Mouse (Mus musculus): Measurements from ENCODE around the gene Prkcg. TPM values are rescaled to one million over a fixed set of nuclear protein-coding genes. Genes with fewer than 3 reads are reported as not detected.

The Prkcg gene
- total RNA-seq, 2 experiments from 2014 or later, result 265 to 294 TPM

DNA sequence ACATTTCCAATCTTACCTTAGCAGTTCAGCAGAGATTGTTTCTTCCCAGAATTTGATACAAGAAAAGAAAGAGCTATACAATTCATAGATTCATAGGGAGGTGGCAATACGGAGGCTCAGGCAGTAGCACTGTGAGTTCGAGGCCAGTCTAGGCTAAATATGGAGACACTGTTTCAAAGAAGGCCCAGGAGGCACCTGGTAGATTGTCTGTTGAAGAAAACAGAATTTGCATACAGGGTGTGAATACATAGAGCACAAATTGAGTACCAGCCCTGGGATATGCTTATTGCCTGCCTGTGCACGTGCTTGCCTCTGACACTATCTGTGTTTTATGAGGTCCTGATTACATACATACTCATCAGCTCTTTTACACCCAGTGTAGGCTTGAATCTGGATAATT, 17.4 kb downstream of the Prkcg start:
- intact Hi-C loops (cut with DNase I), result no loop called here
- no peak for DNase-seq (ENCODE audit: low spot score in 2 of 2)

- intact Hi-C loops (cut with DNase I), result no loop called here
Observed at GRCm38 (mm10) chr7:3308646-3309045, 19.7 kb downstream of the Prkcg start.

DNA sequence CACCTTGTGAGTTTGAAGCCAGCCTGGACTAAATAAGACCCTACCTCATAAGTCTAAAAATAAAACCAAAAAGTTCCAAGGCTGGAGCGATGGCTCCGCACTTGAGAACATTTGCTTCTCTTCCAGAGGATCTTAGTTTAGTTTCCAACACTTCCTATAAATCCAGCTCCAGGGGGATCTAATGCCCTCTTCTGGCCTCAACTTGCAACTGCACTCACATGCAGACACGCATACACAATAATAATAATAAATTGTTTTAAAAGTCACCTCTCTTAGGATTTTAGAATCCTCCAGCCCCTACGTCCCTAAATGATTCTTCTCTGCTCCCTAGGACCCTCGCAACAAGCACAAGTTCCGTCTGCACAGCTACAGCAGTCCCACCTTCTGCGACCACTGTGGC, 21.3 kb downstream of the Prkcg start:
- no peak for DNase-seq (ENCODE audit: low spot score in 2 of 2)
- intact Hi-C loops (cut with DNase I), result no loop called here

More at GRCm38 (mm10) chr7:3308646-3309045, 19.7 kb downstream of the Prkcg start:
- DNase-seq (ENCODE audit: low spot score in 2 of 2), result no peak

DNA sequence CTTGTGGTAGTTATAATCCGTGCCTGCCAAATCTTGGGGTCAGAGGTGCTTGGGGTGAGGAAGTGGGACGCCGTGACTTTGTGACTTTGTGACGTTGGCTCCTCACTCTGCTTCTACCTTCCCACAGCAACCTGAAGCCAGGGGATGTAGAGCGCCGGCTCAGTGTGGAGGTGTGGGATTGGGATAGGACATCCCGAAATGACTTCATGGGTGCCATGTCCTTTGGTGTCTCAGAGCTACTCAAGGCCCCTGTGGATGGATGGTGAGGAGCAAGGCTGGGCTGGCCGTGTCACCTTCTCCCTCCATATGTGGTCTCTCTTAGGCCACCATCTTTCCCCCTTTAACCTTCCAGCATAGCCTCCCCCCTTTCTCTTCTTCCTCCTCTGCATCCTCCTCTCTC, 24.6 kb downstream of the Prkcg start:
- DNase-seq (ENCODE audit: low spot score in 2 of 2), result no peak
- intact Hi-C loops (cut with DNase I), result no loop called here

DNA sequence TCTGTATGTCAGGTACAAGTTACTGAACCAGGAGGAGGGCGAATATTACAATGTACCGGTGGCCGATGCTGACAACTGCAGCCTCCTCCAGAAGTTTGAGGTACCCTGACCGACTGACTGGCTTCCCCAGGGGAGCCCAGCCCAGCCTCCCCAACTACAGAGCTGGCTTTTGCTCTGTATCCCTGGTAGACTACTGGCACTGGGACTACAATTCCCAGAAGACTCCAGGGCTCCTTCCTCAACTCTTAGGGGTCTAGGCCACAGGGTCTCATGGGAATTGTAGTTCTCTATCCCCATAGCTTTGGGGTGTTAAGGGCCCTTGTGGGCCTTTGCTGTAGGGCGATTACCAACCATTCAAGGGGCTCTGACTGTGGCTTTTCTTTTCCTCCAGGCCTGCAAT, 25.1 kb downstream of the Prkcg start:
- intact Hi-C loops (cut with DNase I), result no loop called here
- DNase-seq (ENCODE audit: low spot score in 2 of 2), result no peak

DNA sequence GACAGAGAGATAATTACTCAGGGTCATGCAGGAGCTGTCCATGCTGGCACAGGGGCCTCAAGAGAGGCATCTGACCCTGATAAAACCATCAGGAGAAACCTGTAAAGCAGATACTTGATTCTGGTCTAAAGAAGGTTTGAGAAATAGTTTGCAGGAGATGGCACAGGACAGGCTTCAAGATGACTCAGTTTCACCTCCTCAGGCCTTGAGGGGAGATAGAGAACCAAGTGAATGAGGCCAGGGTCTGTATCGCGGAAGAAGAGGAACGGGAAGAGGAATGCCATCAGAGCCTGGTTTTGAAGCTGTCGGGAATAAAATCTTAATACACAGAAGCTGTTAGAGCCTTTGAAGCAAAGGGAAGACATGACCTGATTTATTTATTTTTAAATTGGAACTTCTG, 28.7 kb downstream of the Prkcg start:
- intact Hi-C loops (cut with DNase I), result no loop called here
- no peak for DNase-seq (ENCODE audit: low spot score in 2 of 2)

GRCm38 (mm10) chr7:3320856-3321255, 31.9 kb downstream of the Prkcg start:
- intact Hi-C loops (cut with DNase I), result no loop called here
- DNase-seq (ENCODE audit: low spot score in 2 of 2), result no peak

GRCm38 (mm10) chr7:3323826-3324225, 34.8 kb downstream of the Prkcg start:
- DNase-seq (ENCODE audit: low spot score in 2 of 2), result peak in 1 of 2 experiments; percentile 58
- intact Hi-C loops (cut with DNase I), result loop anchor here (2.0 kb wide), 1 partner anchor 19 kb away; no protein-coding TSS in a partner anchor

DNA sequence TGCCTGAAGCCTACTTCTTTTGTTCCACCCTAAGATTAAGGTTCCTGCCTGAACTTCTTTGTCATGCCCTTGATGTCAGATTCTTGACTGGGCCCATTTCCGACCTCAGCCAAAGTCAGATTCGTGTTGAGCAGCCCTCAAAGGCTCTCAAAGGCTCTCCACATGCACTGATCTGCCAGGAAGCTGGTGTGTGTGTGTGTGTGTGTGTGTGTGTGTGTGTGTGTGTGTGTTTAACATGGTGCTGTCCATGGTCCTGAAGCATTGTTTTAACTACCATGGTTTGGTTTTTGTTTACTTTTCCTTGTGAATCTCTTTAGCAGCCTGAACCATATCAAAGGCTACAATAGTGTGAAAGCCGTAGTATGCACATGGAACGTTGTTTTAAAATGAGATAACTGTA, 39.0 kb downstream of the Prkcg start:
- no peak for DNase-seq (ENCODE audit: low spot score in 2 of 2)
- intact Hi-C loops (cut with DNase I), result no loop called here

- peak; percentile 87 for DNase-seq (ENCODE audit: low spot score in 2 of 2)
- intact Hi-C loops (cut with DNase I), result loop anchor here (2.0 kb wide), 1 partner anchor 119 kb away; no protein-coding TSS in a partner anchor
Observed at GRCm38 (mm10) chr7:3329776-3330546, 41.0 kb downstream of the Prkcg start.

GRCm38 (mm10) chr7:3331171-3331570, 42.2 kb downstream of the Prkcg start:
- intact Hi-C loops (cut with DNase I), result loop anchor here (2.0 kb wide), 1 partner anchor 118 kb away; no protein-coding TSS in a partner anchor
- no peak for DNase-seq (ENCODE audit: low spot score in 2 of 2)

DNA sequence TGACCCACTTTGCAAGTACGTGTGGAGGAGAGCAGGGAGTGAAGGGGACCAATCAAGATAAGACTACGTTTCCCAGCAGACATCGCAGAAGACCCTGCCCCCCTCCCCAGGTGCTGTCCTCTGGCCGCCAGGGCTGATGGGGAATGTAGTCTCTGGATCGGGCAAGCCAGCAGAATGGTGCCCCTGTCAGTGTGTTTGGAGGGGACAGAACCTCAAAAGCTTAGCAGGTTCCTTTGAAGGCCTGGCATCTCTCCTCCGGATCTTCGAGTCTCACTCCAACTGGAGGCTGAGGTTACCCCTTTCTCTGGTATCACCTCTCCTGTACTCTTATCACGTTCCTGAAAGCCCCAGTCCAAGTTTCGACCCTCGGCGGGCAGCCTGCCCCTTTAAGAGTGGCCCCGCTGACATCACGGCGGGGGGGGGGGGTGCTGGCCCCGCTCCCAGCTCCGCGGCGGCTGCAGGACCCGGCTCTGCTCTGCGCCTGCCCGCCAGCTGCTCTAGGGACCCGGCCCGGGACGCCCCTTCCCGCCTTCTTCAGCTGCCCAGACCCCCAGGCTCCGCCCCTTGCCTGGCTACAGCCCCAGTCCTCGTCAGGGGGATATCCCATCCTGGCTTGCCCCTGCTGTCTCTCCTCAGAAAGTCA, 42.7 kb downstream of the Prkcg start:
- intact Hi-C loops (cut with DNase I), result loop anchor here (2.0 kb wide), 2 partner anchors 59 to 117 kb away; partner anchors contain the start of gene Cacng8
- peak; percentile 84 to 95 for DNase-seq (ENCODE audit: low spot score in 2 of 2)

DNA sequence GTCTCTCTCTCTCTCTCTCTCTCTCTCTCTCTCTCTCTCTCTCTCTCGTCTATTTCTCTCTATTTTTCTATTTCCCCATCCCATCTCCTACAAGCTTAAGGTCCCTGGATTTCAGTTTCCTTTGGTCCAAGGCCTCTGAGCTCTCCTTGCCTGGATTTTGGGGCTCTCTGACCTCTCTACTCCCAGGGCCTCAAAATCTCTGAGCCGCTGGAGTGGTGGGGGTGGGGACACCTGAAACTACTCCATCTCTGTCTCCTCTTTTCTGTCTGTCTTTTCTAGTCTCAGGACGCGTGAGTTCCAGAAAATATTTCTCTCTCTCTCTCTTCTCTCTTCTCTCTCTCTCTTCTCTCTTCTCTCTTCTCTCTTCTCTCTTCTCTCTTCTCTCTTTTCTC, 43.2 kb downstream of the Prkcg start:
- intact Hi-C loops (cut with DNase I), result loop anchor here (2.0 kb wide), 1 partner anchor 59 kb away; the partner anchor contains the start of gene Cacng8
- peak in 1 of 2 experiments; percentile 19 for DNase-seq (ENCODE audit: low spot score in 2 of 2)

GRCm38 (mm10) chr7:3332619-3333521, 43.9 kb downstream of the Prkcg start, which contains the start of gene Cacng7:
Cacng7 (plus strand) TSS chr7:3332955.
- intact Hi-C loops (cut with DNase I), result loop anchor here (2.0 kb wide), 1 partner anchor 58 kb away; the partner anchor contains the start of gene Cacng8

GRCm38 (mm10) chr7:3333542-3333941, 44.6 kb downstream of the Prkcg start:
- intact Hi-C loops (cut with DNase I), result loop anchor here (2.0 kb wide), 1 partner anchor 57 kb away; the partner anchor contains the start of gene Cacng8
- no peak for DNase-seq (ENCODE audit: low spot score in 2 of 2)

More at GRCm38 (mm10) chr7:3332619-3333521, 43.9 kb downstream of the Prkcg start, which contains the start of gene Cacng7:
- peak; percentile 65 to 72 for DNase-seq (ENCODE audit: low spot score in 2 of 2)

DNA sequence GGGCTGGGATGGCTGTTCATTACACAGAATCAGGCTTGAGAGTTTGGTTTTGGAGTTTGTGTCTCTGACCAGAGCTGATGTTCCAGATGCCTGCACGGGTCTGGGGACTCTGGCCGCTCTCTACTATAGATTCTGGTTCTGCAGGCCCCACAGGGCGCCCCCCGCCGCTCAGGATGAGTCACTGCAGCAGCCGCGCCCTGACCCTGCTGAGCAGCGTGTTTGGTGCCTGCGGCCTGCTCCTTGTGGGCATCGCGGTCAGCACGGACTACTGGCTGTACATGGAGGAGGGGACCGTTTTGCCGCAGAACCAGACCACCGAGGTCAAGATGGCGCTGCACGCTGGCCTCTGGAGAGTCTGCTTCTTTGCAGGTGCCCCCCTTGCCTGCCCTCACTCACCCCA, 47.4 kb downstream of the Prkcg start:
- intact Hi-C loops (cut with DNase I), result no loop called here
- no peak for DNase-seq (ENCODE audit: low spot score in 2 of 2)

- intact Hi-C loops (cut with DNase I), result no loop called here
- DNase-seq (ENCODE audit: low spot score in 2 of 2), result no peak
Observed at GRCm38 (mm10) chr7:3338286-3338935, 49.4 kb downstream of the Prkcg start.

- intact Hi-C loops (cut with DNase I), result no loop called here
- no peak for DNase-seq (ENCODE audit: low spot score in 2 of 2)
Observed at GRCm38 (mm10) chr7:3339010-3339409, 50.0 kb downstream of the Prkcg start.

DNA sequence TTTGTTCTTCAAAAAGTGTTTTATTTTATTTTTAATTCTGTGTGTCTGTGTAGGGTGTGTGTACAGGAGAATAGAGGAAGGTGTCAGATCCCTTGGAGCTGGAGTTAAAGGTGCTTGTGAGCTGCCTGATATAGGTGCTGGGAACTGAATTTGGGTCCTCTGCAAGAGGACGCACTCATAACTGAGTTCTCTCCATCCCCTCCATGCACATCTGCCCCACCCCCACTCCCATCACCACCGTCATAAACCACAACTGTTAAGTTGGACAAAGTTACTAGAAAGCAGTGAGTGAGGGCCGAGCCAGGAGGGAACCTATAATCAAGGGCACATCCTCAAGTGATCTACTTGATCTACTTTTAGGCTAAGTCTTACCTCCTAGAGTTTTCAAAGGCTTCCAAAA, 54.9 kb downstream of the Prkcg start:
- intact Hi-C loops (cut with DNase I), result loop anchor here (5.0 kb wide), 1 partner anchor 52 kb away; no protein-coding TSS in a partner anchor
- DNase-seq (ENCODE audit: low spot score in 2 of 2), result no peak
